Mouse (Mus musculus): ENCODE data around the gene Spp1.

GRCm38 (mm10) chr5:104415999-104416398 is 18.9 kb upstream of the Spp1 start:
- no peak for TF ChIP-seq CTCF (IDR thresholded peaks at IDR 0.05; ENCODE audit: borderline replicate concordance, control insufficient read depth, extremely low read depth, insufficient read depth, low read length, poor library complexity)
- no peak for TF ChIP-seq POLR2A (IDR thresholded peaks at IDR 0.05; ENCODE audit: control insufficient read depth, extremely low read depth, insufficient read depth, low read length, poor library complexity)

All from thymus, adult 2 months (tissue).